Mouse (Mus musculus): Measurements from ENCODE around the gene Lhx2.

The Lhx2 gene

GRCm38 (mm10) chr2:38346881-38347764 lies 8.0 kb downstream of the Lhx2 start:
- DNase-seq (ENCODE audit: low spot score in 2 of 2), result no peak

DNA sequence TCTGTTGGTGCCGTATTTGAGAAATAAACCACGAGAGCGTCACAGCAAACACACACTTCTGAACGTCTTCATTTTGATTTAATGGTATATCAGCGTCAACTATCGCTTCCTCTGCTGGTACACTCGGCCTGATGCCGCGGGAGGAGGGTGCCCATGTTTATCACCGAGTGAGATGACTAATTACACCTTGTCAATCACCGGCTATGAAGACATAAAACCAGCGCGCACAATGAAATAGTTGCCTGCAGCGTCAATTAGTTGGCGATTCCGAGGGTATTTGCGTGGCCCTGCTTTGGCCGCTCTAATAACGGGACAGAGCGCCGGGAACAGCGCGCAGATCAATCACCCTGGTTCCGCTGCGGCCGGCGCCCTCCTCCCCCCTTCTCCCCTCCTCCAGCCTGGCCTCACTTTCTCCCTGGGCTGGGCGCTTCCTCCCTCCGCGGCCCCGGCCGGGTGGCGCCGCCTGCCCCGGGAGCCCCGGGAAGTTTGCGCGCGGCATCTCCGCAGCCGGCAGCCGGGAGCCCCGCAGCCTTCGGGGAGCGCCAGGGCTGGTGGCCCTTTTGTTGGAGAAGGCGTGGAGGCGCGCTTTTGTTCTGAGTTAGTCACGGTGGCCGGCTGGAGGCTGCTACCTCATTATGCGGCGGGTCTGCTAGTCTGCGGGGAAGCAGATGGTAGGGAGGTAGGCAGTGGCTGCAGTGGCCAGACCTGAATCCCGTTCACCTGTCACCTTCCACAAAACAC lies 8.9 kb downstream of the Lhx2 start:
- no peak for DNase-seq (ENCODE audit: low spot score in 2 of 2)

- DNase-seq (ENCODE audit: low spot score in 2 of 2), result no peak
Measured at GRCm38 (mm10) chr2:38348660-38349420, 9.8 kb downstream of the Lhx2 start.

DNA sequence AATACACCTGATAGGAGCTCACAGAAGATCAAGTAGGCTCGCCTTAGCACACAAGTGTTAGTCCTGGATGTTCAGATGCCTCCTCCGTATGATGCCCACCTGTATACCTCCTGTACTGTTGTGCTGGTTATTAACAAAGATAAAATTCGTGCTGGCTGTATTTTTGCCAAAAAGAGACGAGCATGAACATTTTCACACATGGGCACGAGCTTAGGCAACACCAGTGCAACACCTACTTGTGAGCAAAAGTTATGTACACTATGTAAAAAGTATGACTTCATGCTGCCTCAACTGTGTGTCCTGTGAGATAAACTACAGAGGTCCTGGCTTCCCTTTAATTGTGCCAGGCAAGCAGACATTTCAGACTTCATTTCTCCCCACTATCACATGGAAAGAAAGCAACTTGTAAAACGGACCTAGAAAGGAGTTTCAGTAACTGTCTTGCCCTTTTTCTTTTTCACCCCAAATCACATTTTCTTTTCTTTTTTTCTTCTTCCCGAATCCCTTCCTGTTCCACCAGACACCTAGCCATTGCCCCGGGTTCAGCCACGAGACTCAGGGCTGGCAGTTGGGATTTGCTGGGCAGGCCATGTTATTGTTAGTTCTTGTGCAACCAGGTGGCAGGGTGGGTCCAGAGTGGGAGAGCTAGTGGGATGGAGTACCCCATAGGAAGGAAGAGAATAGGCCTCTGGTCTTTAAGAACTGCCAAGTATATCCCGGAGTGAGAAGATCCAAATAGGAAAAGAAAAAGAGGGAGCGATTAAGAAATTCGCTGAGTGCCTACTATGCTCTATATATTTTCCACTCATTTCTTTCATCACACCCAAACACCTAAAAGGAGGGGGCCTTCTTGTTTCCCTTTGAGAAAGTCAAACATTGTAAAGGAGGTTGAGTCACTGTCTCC lies 10.6 kb downstream of the Lhx2 start:
- no peak for DNase-seq (ENCODE audit: low spot score in 2 of 2)

DNA sequence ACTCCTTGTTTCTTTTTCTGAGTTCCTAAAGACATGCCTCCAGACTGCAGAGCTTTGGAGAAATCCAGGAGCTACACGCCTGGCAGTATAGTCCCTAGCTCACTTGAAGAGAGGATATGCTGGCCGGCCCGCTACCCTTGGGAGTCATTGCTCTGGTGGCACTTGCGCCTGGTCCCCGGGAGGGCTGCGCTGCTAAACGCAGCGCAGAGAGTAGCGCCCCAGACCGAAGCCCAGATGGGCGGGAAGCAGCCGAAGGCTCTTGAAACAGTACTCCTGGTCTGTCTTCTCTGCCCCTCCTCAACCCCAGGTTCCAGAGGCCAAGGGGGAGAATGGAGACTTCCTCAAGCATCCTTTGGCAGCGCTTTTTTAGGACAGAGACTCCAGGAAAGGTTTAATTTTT lies 11.3 kb downstream of the Lhx2 start:
- DNase-seq (ENCODE audit: low spot score in 2 of 2), result no peak

DNA sequence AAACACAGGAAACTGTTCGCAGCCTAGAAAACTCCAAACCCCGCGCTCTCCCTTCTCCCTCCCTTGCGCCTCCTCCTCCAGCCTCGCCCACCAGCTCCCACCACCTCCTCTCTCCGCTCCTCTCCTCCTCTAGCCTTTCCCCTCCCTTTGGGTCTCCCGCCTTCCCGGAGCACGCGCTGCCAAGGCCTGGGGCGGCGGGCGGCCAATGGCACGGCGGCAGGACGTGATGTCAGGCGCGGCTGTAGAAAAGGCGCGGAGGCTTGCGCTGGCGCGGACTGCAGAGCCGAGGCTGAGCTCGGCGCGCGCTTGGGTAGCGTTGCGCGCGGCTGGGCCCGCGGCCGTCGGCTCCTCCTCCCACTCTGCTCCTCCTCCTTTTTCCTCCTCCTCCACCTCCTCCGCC lies 11.7 kb downstream of the Lhx2 start:
- peak; percentile 59 to 71 for DNase-seq (ENCODE audit: low spot score in 2 of 2)

- no peak for DNase-seq (ENCODE audit: low spot score in 2 of 2)
Measured at GRCm38 (mm10) chr2:38351641-38352320, 12.7 kb downstream of the Lhx2 start.

GRCm38 (mm10) chr2:38352321-38353007 lies 13.4 kb downstream of the Lhx2 start:
- DNase-seq (ENCODE audit: low spot score in 2 of 2), result no peak

DNA sequence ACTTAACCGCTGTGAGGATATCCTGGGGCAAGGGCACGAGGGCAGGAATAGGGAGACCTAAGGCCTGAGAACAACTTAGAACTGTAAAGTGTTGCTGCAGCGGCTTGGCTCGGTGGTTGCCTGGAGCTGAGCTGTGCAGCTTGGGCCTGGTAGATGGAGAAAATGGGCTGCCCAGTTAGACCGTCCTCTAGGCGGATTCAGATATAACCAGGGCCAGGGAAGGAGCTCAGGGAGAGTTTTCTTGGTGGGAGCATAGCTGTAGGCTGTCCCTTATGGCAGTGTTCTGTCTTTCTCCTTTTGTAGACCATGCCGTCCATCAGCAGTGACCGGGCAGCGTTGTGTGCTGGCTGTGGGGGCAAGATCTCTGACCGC lies 13.9 kb downstream of the Lhx2 start:
- DNase-seq (ENCODE audit: low spot score in 2 of 2), result no peak

DNA sequence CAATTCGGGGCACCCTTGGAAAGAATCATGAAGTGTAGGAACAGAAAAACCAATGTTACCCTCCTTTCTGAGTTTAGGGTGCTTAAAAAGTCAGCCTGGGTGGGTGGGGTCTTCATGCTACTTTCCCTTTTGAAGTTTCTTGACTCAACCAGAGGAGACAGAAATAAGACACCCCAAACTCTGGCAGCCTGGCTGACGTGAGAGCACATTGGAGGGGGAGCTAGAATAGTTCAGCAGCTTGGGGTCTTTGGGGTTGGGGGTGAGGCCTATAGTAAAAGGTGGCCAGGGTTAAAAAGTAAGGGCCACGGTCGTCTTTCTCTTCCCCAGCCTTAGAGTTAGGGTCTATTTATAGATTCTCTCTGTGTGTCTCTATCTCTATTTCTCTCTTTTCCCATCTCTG lies 14.6 kb downstream of the Lhx2 start:
- no peak for DNase-seq (ENCODE audit: low spot score in 2 of 2)

DNA sequence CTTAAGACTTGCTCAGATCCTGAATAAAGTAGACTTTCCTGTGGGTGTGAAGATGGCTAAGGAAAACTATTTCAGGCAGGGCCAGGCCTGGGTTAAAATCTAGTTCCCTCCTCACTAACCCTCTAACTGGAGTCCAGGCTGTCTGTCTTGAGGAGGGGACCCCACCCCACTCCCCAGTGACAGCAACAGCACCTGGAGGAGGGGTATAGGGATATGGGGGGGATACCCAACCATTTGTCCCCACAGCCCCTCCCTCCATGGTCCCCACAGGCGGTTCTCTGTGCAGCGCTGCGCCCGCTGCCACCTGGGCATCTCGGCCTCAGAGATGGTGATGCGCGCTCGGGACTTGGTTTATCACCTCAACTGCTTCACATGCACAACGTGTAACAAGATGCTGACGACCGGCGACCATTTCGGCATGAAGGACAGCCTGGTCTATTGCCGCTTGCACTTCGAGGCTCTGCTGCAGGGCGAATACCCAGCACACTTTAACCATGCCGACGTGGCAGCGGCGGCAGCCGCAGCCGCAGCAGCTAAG lies 15.2 kb downstream of the Lhx2 start:
- no peak for DNase-seq (ENCODE audit: low spot score in 2 of 2)

DNA sequence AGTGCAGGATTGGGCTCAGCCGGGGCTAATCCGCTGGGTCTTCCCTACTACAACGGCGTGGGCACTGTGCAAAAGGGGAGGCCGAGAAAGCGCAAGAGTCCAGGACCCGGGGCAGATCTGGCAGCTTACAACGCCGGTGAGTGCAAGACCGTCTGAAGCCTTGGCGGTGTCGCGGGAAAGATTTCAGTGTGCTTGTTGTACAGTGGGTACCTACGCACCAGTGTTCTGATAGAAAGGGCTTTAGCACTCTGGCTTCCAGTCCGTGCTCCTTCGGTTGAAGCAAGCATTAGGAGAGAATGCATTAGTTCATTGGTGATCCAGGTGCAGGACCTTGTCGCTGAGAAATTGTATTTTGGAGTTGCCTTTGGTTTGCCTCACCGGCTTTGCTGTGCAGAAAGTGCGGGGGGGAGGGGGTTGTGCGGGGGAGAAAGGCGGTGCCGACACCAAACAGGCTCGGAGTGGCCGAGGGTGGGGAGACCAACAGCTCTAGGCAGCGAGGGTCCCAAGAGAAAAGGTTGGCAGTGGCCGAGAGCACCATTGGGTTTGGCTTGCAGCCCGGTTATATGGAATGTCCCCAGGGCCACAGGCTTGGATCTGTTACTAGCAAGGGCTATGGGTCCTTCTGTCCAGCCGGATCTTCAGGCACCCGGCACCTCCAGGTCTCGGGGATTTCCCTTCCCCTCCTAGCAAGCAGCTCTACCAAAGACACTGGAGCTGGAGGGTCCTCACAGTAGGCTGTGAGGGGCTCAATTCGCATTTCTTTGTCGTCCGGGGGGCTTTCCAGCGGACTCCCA lies 15.8 kb downstream of the Lhx2 start:
- DNase-seq (ENCODE audit: low spot score in 2 of 2), result no peak

DNA sequence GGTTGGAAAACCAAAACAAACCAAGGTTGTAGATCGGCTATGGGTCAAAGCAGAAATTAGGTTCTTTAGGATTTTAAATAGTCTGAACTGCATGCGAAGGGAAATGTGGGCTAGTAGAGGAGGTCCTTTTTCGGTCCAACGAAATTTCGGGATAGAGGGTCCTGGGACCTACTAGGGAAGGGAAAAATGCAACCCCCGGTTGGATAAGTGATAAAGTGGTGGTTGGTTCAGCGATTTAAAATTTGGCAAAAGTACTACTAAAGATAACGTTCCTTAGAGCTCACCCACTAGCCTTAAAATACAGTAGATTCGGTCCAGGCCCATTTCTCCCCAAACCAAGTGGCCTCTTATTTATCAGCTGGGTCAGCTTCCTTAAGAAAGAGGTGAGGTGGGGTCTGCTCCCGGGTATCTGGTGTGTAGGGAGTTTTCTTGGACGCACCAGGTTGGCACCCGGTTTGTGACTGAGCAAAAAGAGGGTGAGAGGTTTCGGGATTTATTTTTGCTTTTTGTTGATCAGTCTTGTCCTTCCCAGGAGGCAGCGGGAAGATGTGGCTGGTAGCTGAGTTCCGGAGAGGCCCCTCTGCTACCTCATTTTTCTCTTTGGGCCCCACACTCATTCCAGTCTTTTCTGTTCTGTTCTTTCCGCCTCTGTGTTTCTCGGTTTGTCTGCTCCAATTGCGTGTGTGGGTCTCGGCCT lies 16.8 kb downstream of the Lhx2 start:
- DNase-seq (ENCODE audit: low spot score in 2 of 2), result no peak

GRCm38 (mm10) chr2:38356428-38357260 lies 17.6 kb downstream of the Lhx2 start:
- DNase-seq (ENCODE audit: low spot score in 2 of 2), result no peak

- DNase-seq (ENCODE audit: low spot score in 2 of 2), result no peak
Measured at GRCm38 (mm10) chr2:38357294-38358246, 18.5 kb downstream of the Lhx2 start.

DNA sequence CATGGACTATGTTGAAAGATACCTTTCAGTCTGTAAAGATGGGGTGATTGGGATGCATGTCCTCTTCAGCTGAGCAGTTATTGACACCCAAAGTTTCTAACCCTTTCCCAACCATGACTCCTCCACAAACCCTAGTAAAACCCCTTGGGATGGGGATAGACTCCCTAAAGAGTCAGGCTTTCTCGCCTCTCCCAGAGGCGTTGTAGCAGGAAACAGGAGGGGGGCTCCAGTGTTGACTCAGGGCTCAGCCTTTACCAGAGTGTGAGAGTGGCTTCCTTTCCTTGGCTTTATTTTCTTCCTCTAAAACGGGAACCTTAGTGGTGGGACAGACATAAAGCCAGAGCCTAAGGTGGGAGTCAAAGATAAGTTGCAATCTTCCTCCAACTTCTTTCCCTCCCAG lies 19.5 kb downstream of the Lhx2 start:
- no peak for DNase-seq (ENCODE audit: low spot score in 2 of 2)
